Mouse (Mus musculus) T-cell, adult 2 months (primary cell): ENCODE data around the gene Scp2.

ENCODE experiments used
- DNase-seq: peaks from one replicate; pipeline ENCODE4 v3.0.0; 2022; ENCODE audit warnings: low spot score

The Scp2 gene

DNA sequence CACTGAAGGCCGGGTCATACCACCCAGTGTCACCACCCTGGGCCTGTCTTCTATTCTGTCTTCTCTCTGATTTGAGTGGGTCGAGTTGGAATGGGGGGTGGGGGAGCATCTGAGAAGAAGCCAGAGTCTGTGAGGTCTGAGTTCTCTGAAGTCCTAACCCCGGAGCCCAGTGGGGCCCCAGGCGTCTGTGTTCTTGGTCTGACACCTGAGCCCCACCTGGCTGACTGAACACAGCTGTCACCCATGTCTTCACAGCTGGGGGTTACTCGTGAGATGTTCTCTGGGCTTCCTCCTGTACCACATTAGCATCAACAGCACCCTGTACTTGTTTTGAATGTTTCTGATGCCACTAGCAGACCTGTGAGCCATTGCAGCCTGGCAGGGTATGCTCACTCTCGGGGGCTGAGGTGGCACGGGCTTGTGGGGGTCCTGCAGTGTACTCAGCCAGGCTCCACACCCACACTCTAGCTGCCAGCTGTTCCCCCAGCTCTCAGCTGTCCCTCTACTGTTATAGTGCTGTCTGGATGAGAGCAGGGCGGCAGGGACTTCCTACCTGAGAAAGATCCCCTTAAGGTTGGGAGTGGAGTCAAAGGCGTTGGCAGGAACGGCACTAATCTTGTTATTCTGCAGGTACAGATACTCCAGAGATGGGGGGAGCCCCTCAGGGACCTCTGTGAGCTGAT lies 126.4 kb downstream of the Scp2 start:
- DNase-seq = no peak

- no peak for DNase-seq
These were observed 127.0 kb downstream of the Scp2 start for GRCm38 (mm10) chr4:108017839-108018238.

GRCm38 (mm10) chr4:108016321-108016720 lies 128.5 kb downstream of the Scp2 start:
- no peak for DNase-seq

DNA sequence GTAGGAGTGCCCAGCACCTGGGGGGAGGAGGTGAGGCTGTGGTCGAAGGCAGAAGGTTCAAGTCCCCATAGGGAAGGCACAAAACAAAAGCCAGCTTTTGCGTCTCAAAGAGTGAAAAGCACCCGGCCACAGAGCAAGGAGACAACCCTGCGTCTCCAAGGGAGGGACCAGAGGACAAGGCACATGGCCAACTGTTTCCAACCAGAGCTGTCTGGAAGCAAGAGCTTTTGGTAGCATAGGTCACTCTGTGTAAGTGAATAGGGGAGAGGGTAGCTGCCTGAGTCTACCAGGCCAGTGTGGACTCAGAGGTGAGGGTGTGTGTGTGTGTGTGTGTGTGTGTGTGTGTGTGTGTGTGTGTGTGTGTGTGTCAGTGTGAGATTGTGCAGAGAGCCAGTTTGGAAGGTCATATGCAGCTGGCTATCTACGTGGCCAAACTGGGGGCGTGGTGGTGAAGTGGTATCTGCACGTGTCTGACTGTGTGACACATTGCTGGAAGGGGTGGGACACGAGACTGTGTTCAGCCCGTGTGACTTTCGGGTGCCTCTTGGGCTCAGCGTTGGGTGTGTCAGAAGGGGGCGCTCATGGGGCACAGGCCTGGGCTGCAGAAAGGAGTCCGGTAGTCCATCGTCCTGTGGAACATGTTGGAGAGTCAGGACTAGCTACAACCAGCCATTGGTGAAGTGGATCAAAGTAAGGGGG lies 129.6 kb downstream of the Scp2 start:
- DNase-seq = no peak

GRCm38 (mm10) chr4:108014466-108014865 lies 130.3 kb downstream of the Scp2 start:
- DNase-seq = no peak

DNA sequence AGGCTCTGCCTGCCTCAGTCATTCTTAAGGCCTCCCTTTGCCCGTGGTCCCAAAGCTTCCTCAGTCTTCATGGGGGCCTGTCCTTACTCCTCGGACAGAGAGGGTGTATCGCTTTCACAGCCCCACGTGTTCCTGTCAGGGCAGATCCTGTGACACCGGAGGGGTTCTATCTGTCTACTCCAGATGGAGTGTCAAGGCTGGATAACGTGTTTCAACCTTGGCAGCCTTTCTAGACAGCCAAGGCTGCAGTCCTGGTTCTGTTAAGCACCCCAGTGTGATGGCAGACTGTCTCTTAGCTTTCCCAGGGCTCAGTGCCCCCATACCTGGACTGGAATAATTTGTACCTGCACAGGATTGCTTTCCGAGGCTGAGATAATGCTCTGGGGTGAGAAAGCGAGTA lies 136.3 kb downstream of the Scp2 start:
- no peak for DNase-seq

GRCm38 (mm10) chr4:108007532-108008103 lies 137.2 kb downstream of the Scp2 start:
- no peak for DNase-seq

DNA sequence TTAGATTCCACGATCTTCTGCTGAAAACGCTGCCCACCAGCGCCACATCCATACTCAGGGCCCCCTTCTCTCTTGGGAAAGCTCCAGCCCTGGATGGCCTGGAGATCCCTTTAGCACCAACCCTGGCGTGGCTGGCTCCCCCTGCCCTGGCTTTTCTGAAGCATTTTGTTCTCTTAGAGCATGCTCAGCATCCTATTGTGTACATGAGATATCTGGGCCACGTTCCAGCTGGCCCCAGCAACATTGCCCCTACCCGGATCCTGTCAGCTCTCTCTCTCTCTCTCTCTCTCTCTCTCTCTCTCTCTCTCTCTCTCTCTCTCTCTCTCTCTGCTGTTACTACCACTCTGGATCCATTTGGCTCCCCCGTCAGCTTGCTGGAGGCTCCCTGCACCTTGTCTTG lies 139.5 kb downstream of the Scp2 start:
- DNase-seq = no peak

GRCm38 (mm10) chr4:107999380-107999779 lies 145.4 kb downstream of the Scp2 start:
- DNase-seq = no peak

GRCm38 (mm10) chr4:107998641-107999332 lies 146.0 kb downstream of the Scp2 start:
- DNase-seq = no peak

- DNase-seq = no peak
These were observed 148.3 kb downstream of the Scp2 start for GRCm38 (mm10) chr4:107996418-107996986.

DNA sequence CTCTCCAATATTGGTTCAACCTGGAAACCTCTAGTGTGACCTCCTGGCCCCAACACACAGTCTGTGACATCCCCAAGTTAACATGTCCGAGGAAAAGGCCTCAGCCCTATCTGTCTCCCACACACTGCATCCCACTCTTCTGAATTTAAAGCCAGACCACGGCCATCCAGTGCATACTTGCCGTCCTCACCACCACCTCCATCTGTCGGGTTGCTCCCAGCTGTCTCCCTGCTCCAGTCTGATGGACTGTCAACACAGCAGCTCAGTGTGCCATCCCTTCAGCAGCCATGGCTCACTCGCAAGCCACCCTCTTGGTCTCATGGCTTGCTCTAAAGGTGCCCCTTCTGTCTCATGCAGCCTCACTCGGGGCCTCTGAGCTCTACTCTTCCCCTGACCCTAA lies 149.1 kb downstream of the Scp2 start:
- DNase-seq = no peak

GRCm38 (mm10) chr4:107995011-107995410 lies 149.8 kb downstream of the Scp2 start:
- no peak for DNase-seq
